Mouse (Mus musculus): Measurements from ENCODE around the gene Pskh1.
A peak's percentile ranks its signal among the peaks of the same experiment; 100 is the strongest.

DNA sequence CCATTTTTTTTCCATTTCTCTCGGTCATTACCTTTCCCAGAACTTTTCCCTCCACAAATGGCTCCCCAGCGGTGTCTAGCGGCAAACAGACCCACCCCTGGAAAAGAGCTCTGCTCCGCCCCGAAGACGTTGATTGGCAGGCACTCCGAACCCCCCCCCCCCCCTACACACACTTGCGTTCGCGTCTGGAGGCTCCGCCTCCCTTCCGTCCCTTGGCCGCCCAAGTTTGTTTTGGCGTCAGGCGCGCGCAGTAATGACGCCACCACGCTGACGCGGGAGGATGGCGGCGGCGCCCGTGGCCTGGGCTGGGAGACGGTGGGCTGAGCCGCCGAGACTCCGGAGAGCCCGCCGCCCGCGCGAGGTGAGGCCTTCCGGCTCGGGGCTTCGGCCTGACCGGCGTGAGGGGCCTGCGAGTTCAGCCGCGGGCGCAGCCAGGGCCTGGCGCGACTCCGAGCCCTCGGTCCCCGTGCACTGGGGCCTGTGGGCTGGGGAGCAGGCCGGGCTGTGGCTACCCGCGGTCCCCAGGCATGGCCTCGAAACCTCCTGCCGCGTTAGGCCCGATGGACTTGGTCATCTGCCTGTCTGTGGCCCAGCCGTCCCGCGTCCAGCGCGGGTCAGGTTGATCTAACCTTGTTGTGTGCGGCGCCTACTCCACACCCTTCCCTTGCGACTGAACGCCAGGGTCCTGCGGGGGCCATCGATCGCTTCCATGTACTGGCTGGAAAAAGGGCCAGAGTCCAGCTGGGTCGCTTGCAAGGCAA lies at the start of gene Pskh1:
- TF ChIP-seq CTCF (IDR thresholded peaks at IDR 0.05; ENCODE audit: low read depth) (0 out of 2 replicates have a peak, but pooled peaks have one; percentile 17), EP300 (IDR thresholded peaks at IDR 0.05; ENCODE audit: low read depth) (no peak)

All from liver, embryonic 14.5 days (tissue).